In genomic region chr2:35124716-35125115, GRCm38 (mm10) we compare ENCODE assay signal across 11 mouse cellular contexts. TPM values are rescaled to one million over a fixed set of nuclear protein-coding genes. Genes with fewer than 3 reads are reported as not detected.
DNase-seq lines count a peak whose midpoint lies in the region; ATAC-seq and TF ChIP-seq lines count a peak whose summit lies in the region.
"Had no signal": no experiment of that assay in that cellular context is flagged by ENCODE, and none has a peak within 500 bp of the region (broad histone marks: within the 10 kb centered on the region; RNA-seq: fewer than 3 reads in every experiment).

No protein-coding gene starts in this region.

- no peak overlapping the region for H3K4me2 ChIP-seq in heart, postnatal 0 days (ENCODE audit: low read depth, low read length)
- no peak overlapping the region for H3K4me2 ChIP-seq in midbrain, embryonic 11.5 days
- no peak overlapping the region for H3K4me2 ChIP-seq in midbrain, embryonic 15.5 days
- H3K4me2 ChIP-seq in stomach, postnatal 0 days (replicated peaks; ENCODE audit: low read depth): no peak overlapping the region
- H3K4me2 ChIP-seq: embryonic facial prominence, embryonic 15.5 days; neural tube, embryonic 12.5 days had no signal

- peaks cover 27% of the 10 kb centered on the region for H3K36me3 ChIP-seq in heart, postnatal 0 days (replicated peaks; ENCODE audit: control insufficient read depth, insufficient read depth, low read length)
- peaks cover 2% of the 10 kb centered on the region; the same call in 1 of the 2 replicates for H3K36me3 ChIP-seq in midbrain, embryonic 11.5 days (ENCODE audit: control insufficient read depth, insufficient read depth, low read length)
- peaks cover 10% of the 10 kb centered on the region for H3K36me3 ChIP-seq in midbrain, embryonic 15.5 days (replicated peaks)
- peaks cover 3% of the 10 kb centered on the region; the same call in 1 of the 2 replicates for H3K36me3 ChIP-seq in stomach, postnatal 0 days (ENCODE audit: control insufficient read depth, insufficient read depth, low read length)
- peaks cover 17% of the 10 kb centered on the region; the same call in 1 of the 2 replicates for H3K36me3 ChIP-seq in heart, embryonic 10.5 days

- no peak for DNase-seq in heart, postnatal 0 days (ENCODE audit: low spot score)
- DNase-seq in heart, postnatal 4 days: no peak
- DNase-seq in midbrain, embryonic 11.5 days (ENCODE audit: low spot score, missing footprints): peak; percentile 75
- peak; percentile 34 for DNase-seq in NIH3T3 (ENCODE audit: low read depth)
- DNase-seq in stomach, postnatal 0 days (ENCODE audit: low spot score): no peak
- DNase-seq in heart, postnatal 14 days: no peak
- DNase-seq in heart, embryonic 10.5 days (ENCODE audit: low spot score): no peak

- no peaks in the 10 kb centered on the region for H3K27me3 ChIP-seq in heart, postnatal 0 days (ENCODE audit: control insufficient read depth, insufficient read depth, low read length)
- no peaks in the 10 kb centered on the region for H3K27me3 ChIP-seq in midbrain, embryonic 11.5 days (ENCODE audit: control insufficient read depth, insufficient read depth, low read length)
- no peaks in the 10 kb centered on the region for H3K27me3 ChIP-seq in midbrain, embryonic 15.5 days (replicated peaks)
- H3K27me3 ChIP-seq in stomach, postnatal 0 days (ENCODE audit: control insufficient read depth, insufficient read depth, low read length): no peaks in the 10 kb centered on the region
- no peaks in the 10 kb centered on the region for H3K27me3 ChIP-seq in heart, embryonic 10.5 days (ENCODE audit: insufficient read depth, poor library complexity, severe bottlenecking)
- H3K27me3 ChIP-seq: embryonic facial prominence, embryonic 15.5 days; neural tube, embryonic 12.5 days had no signal

- WGBS in heart, postnatal 0 days: 73% methylated on average over 7 of the region's 7 CpGs
- 73% methylated on average over 7 of the region's 7 CpGs for WGBS in midbrain, embryonic 11.5 days
- 75% methylated on average over 7 of the region's 7 CpGs for WGBS in midbrain, embryonic 15.5 days
- WGBS in stomach, postnatal 0 days: 71% methylated on average over 7 of the region's 7 CpGs
- WGBS in heart, embryonic 10.5 days: 75% methylated on average over 7 of the region's 7 CpGs

- no peak overlapping the region for H3K27ac ChIP-seq in heart, postnatal 0 days (ENCODE audit: low read depth)
- no peak overlapping the region for H3K27ac ChIP-seq in midbrain, embryonic 11.5 days (ENCODE audit: low read depth, low read length)
- no peak overlapping the region for H3K27ac ChIP-seq in midbrain, embryonic 15.5 days
- no peak overlapping the region for H3K27ac ChIP-seq in stomach, postnatal 0 days (replicated peaks)
- H3K27ac ChIP-seq in heart, embryonic 10.5 days: no peak overlapping the region
- H3K27ac ChIP-seq: embryonic facial prominence, embryonic 15.5 days; neural tube, embryonic 12.5 days had no signal

- TF ChIP-seq EP300 in heart, postnatal 0 days (IDR thresholded peaks at IDR 0.05; ENCODE audit: low read depth): no peak
- TF ChIP-seq EP300 in stomach, postnatal 0 days (optimal IDR thresholded peaks at IDR 0.05): no peak

- H3K9ac ChIP-seq in heart, postnatal 0 days (replicated peaks; ENCODE audit: low read depth, low read length): no peak overlapping the region
- H3K9ac ChIP-seq in midbrain, embryonic 11.5 days (ENCODE audit: low read length): no peak overlapping the region
- H3K9ac ChIP-seq in midbrain, embryonic 15.5 days: no peak overlapping the region
- H3K9ac ChIP-seq in stomach, postnatal 0 days (ENCODE audit: low read length): no peak overlapping the region
- H3K9ac ChIP-seq: embryonic facial prominence, embryonic 15.5 days had no signal

- intact Hi-C loops in heart, postnatal 14 days (cut with DNase I): no loop called here

- no peak for ATAC-seq in heart, postnatal 0 days (ENCODE audit: insufficient read depth, low read depth)
- ATAC-seq in midbrain, embryonic 11.5 days (ENCODE audit: low FRiP score): no peak
- ATAC-seq in midbrain, embryonic 15.5 days (replicated peaks): no peak
- no peak for ATAC-seq in stomach, postnatal 0 days (ENCODE audit: low FRiP score, low TSS enrichment)

- peak; percentile 20 for TF ChIP-seq CTCF in heart, postnatal 0 days (IDR thresholded peaks at IDR 0.05; ENCODE audit: low read depth)
- TF ChIP-seq CTCF in stomach, postnatal 0 days (IDR thresholded peaks at IDR 0.05; ENCODE audit: low read depth): peak; percentile 54

- no peaks in the 10 kb centered on the region for H3K9me3 ChIP-seq in heart, postnatal 0 days (replicated peaks; ENCODE audit: control insufficient read depth, low read length)
- H3K9me3 ChIP-seq in midbrain, embryonic 11.5 days (ENCODE audit: control insufficient read depth, low read length): no peaks in the 10 kb centered on the region
- H3K9me3 ChIP-seq in midbrain, embryonic 15.5 days: no peaks in the 10 kb centered on the region
- H3K9me3 ChIP-seq in stomach, postnatal 0 days (ENCODE audit: control insufficient read depth, low read length): no peaks in the 10 kb centered on the region
- H3K9me3 ChIP-seq in heart, embryonic 10.5 days: no peaks in the 10 kb centered on the region
- H3K9me3 ChIP-seq: embryonic facial prominence, embryonic 15.5 days; neural tube, embryonic 12.5 days had no signal

- H3K4me3 ChIP-seq in heart, postnatal 0 days (ENCODE audit: low read depth, low read length): no peak overlapping the region
- no peak overlapping the region for H3K4me3 ChIP-seq in midbrain, embryonic 11.5 days (ENCODE audit: low read depth, low read length)
- no peak overlapping the region for H3K4me3 ChIP-seq in midbrain, embryonic 15.5 days
- no peak overlapping the region for H3K4me3 ChIP-seq in stomach, postnatal 0 days (ENCODE audit: low read depth, low read length)
- no peak overlapping the region for H3K4me3 ChIP-seq in heart, embryonic 10.5 days
- H3K4me3 ChIP-seq: embryonic facial prominence, embryonic 15.5 days; neural tube, embryonic 12.5 days had no signal

- H3K4me1 ChIP-seq in heart, postnatal 0 days (ENCODE audit: control insufficient read depth, insufficient read depth): no peaks in the 10 kb centered on the region
- H3K4me1 ChIP-seq in midbrain, embryonic 11.5 days (ENCODE audit: control insufficient read depth, insufficient read depth, low read length): no peaks in the 10 kb centered on the region
- no peaks in the 10 kb centered on the region for H3K4me1 ChIP-seq in midbrain, embryonic 15.5 days
- no peaks in the 10 kb centered on the region for H3K4me1 ChIP-seq in stomach, postnatal 0 days (replicated peaks; ENCODE audit: control insufficient read depth, insufficient read depth)
- no peaks in the 10 kb centered on the region; the same call in 1 of the 2 replicates for H3K4me1 ChIP-seq in heart, embryonic 10.5 days
- H3K4me1 ChIP-seq: embryonic facial prominence, embryonic 15.5 days; neural tube, embryonic 12.5 days had no signal

RNA-seq across cellular contexts. Expression of gene Cntrl, which starts 15.4 kb away (rescaled TPM):
- total RNA-seq in heart, postnatal 0 days (2014; rRNA removed; ENCODE audit: low replicate concordance): 5.8 and 17.7 TPM in 2 replicates
- 8.6 and 9.1 TPM in 2 replicates for polyA plus RNA-seq in heart, postnatal 0 days (2015; fragmentation: Nextera tagmentation; extraction: Ambion mirVana)
- 10 to 100 TPM; 14.5 to 14.8 TPM for total RNA-seq in heart, postnatal 4 days (2021)
- polyA plus RNA-seq in midbrain, embryonic 11.5 days (2014; fragmentation: Nextera tagmentation; extraction: Ambion mirVana): 32.8 and 36.6 TPM in 2 replicates
- 10.5 and 10.8 TPM in 2 replicates for polyA plus RNA-seq in midbrain, embryonic 15.5 days (2015; fragmentation: Nextera tagmentation; extraction: Ambion mirVana)
- polyA plus RNA-seq in stomach, postnatal 0 days (2015; fragmentation: Nextera tagmentation; extraction: Ambion mirVana): 7.3 and 8.0 TPM in 2 replicates
- total RNA-seq in heart, postnatal 14 days (2021): 1 to 10 TPM; 8.7 to 9.2 TPM
- polyA plus RNA-seq in heart, embryonic 10.5 days (2016; fragmentation: Nextera tagmentation; extraction: Ambion mirVana): 18.4 and 19.0 TPM in 2 replicates

RNA-seq across cellular contexts. Expression of gene AI182371, which starts 23.4 kb away (rescaled TPM):
- 0.46 TPM in 1 of 2 replicates, not detected in the other for total RNA-seq in heart, postnatal 0 days (2014; rRNA removed; ENCODE audit: low replicate concordance)
- polyA plus RNA-seq in heart, postnatal 0 days (2015; fragmentation: Nextera tagmentation; extraction: Ambion mirVana): 0.10 and 0.20 TPM in 2 replicates
- under 1 TPM; 0.16 to 0.21 TPM for total RNA-seq in heart, postnatal 4 days (2021)
- not detected in 2 replicates for polyA plus RNA-seq in midbrain, embryonic 11.5 days (2014; fragmentation: Nextera tagmentation; extraction: Ambion mirVana)
- 0.32 and 0.74 TPM in 2 replicates for polyA plus RNA-seq in midbrain, embryonic 15.5 days (2015; fragmentation: Nextera tagmentation; extraction: Ambion mirVana)
- 0.15 and 0.25 TPM in 2 replicates for polyA plus RNA-seq in stomach, postnatal 0 days (2015; fragmentation: Nextera tagmentation; extraction: Ambion mirVana)
- total RNA-seq in heart, postnatal 14 days (2021): under 1 TPM; 0.12 to 0.22 TPM
- polyA plus RNA-seq in heart, embryonic 10.5 days (2016; fragmentation: Nextera tagmentation; extraction: Ambion mirVana): 2.0 TPM in 2 replicates
- total RNA-seq: heart, postnatal 25 days had no signal

Comparison
In these comparisons a context has a peak if more than half of its experiments do, and no peak if none do; other contexts are left out.
1. DNase-seq: peak in midbrain, embryonic 11.5 days (single experiment) and NIH3T3 (single experiment); none in heart, postnatal 0 days (single experiment), heart, postnatal 4 days (single experiment), stomach, postnatal 0 days (single experiment), heart, postnatal 14 days (0 of 2) and heart, embryonic 10.5 days (single experiment).